Mouse (Mus musculus) kidney, embryonic 15.5 days (tissue): ENCODE measurements at regions not wholly inside any gene's neighbourhood (a gene's known extent, or its start where the extent isn't known, plus 50 kb on each side); places are given as distances from the start of the nearest gene placed in this dataset.
A peak's percentile ranks its signal among the peaks of the same experiment; 100 is the strongest.

Experiments
- ATAC-seq: fragments of 200-750 bp; cut with Nextera tagmentation; replicated peaks from 2 replicates; pipeline ENCODE4 v1.8.0; 2017; ENCODE audit warnings: moderate TSS enrichment; ENCODE audit not compliant: low FRiP score
- H3K27ac ChIP-seq: fragments of 300-500 bp; sonication (generic); 2 replicates; pipeline ENCODE4 v1.5.1; 2015; ENCODE audit warnings: mild to moderate bottlenecking, inconsistent platforms
- H3K27me3 ChIP-seq: fragments of 300-500 bp; sonication (generic); 2 replicates; pipeline ENCODE4 v1.6.1; 2015; ENCODE audit warnings: inconsistent platforms
- H3K36me3 ChIP-seq: fragments of 300-500 bp; sonication (generic); 2 replicates; pipeline ENCODE4 v1.6.1; 2015; ENCODE audit warnings: inconsistent platforms
- H3K4me1 ChIP-seq: fragments of 300-500 bp; sonication (generic); 2 replicates; pipeline ENCODE4 v1.6.1; 2015; ENCODE audit warnings: inconsistent platforms
- H3K4me2 ChIP-seq: fragments of 300-500 bp; sonication (generic); 2 replicates; pipeline ENCODE4 v1.6.1; 2015; ENCODE audit warnings: moderate library complexity, mild to moderate bottlenecking, inconsistent platforms
- H3K4me3 ChIP-seq: fragments of 300-500 bp; sonication (generic); replicated peaks from 2 replicates; pipeline ENCODE4 v1.5.1; 2015; ENCODE audit warnings: mild to moderate bottlenecking, inconsistent platforms
- H3K9ac ChIP-seq: fragments of 300-500 bp; sonication (generic); 2 replicates; pipeline ENCODE4 v1.6.1; 2015; ENCODE audit warnings: mild to moderate bottlenecking, inconsistent platforms
- H3K9me3 ChIP-seq: fragments of 300-500 bp; sonication (generic); replicated peaks from 2 replicates; pipeline ENCODE4 v1.6.1; 2016; ENCODE audit warnings: inconsistent platforms
- WGBS: fragments of 180-500 bp; shearing (Covaris S2); methylation state at CpG from one replicate; pipeline ENCODE4 v1.1.7; 2015; ENCODE audit warnings: mixed read lengths; 5-methylcytosine and 5-hydroxymethylcytosine counted together

DNA sequence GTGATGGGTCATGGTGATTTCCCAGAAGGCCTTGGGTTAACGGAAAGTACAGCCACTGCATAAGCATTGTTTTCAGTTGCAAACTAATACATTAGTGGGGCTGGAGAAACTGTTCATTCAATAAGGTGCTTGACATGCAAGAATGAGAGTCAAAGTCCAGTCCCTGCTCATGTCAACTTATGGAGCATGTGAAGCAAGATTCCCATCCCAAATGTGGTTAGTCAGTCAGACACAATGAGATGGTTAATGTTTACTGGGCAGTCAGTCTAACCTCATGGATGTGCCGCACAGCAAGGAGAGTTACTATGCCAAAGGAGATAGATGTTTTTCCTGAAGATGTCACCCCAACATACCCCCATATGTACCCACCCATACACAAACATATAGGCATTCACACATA lies 993.8 kb upstream of the Jmjd1c start:
- no peaks in the 10 kb centered on the region for H3K4me1 ChIP-seq
- 88% methylated on average over 2 of the region's 2 CpGs for WGBS
- no peaks in the 10 kb centered on the region for H3K27me3 ChIP-seq
- peak; percentile 52; the same call in 1 of the 2 replicates for ATAC-seq
- no peaks in the 10 kb centered on the region for H3K9me3 ChIP-seq
- no peaks in the 10 kb centered on the region for H3K36me3 ChIP-seq
- no peak overlapping the region for H3K27ac ChIP-seq
- no peak overlapping the region for H3K4me2 ChIP-seq
- H3K9ac ChIP-seq, result no peak overlapping the region
- H3K4me3 ChIP-seq, result no peak overlapping the region

DNA sequence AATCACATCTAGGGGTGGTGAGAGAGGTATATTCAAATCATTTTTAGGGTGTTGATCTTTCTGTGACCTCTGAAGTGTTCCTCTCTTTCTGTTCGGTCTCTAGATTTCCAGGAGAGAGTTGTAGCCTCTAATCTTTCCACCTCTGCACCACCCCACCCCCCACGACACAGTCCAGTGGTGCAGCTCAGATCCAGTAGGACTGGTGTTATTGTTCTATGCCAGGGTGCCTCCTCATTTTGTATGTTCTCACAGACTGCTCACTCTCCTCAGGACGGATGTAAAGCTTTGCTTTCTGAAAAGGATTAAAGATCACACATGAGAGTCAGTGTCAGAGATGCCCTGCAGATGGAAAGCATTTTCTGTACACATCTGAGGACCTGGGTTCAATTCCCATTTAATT lies 964.6 kb upstream of the Jmjd1c start:
- Histone ChIP-seq H3K36me3 (no peaks in the 10 kb centered on the region), H3K27ac (no peak overlapping the region), H3K27me3 (no peaks in the 10 kb centered on the region), H3K9me3 (no peaks in the 10 kb centered on the region), H3K4me1 (no peaks in the 10 kb centered on the region), H3K4me3 (no peak overlapping the region), H3K4me2 (no peak overlapping the region), H3K9ac (no peak overlapping the region)
- peak; percentile 60; the same call in 1 of the 2 replicates for ATAC-seq
- WGBS, result 29% methylated on average over 3 of the region's 3 CpGs

DNA sequence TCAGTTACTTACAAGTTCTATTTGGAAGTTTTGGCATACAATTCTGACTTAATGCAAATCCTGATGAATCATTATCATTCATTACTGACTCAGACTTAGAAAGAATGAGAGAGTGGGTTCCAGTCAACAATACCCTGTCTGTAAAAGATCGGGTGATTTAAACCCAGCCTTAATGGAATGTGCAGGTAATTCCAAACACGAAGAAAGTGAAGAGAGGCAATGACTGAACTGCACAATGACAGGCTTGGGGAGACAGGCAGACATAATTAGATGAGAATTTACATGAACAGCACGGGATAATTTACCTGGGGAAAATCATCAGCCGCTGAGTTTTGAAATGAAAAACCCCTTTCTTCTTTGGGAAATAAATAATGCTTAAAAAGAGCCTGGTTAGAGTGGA lies 963.9 kb upstream of the Jmjd1c start:
- no peaks in the 10 kb centered on the region for H3K4me1 ChIP-seq
- 76% methylated on average over 4 of the region's 4 CpGs for WGBS
- H3K9me3 ChIP-seq, result no peaks in the 10 kb centered on the region
- no peak for ATAC-seq
- H3K9ac ChIP-seq, result no peak overlapping the region
- no peak overlapping the region for H3K4me3 ChIP-seq
- H3K27ac ChIP-seq, result no peak overlapping the region
- H3K27me3 ChIP-seq, result no peaks in the 10 kb centered on the region
- no peak overlapping the region for H3K4me2 ChIP-seq
- H3K36me3 ChIP-seq, result no peaks in the 10 kb centered on the region

DNA sequence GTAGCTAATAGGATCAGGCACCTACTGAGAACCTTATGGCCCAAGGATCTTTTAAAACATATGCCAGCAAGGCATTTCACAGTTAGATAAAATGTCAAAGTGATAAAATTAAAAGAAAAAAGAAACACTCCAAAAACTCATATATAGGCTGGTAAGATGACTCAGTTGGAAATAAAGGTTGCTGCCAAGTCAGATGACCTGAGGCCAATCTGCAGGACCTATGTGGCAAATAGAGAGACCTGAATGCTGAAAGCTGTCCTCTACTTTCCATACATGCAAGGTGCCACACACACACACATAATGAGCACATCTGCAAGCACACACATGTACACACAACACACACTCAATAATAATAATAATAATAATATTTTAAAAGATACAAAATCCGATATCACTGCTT lies 953.5 kb upstream of the Jmjd1c start:
- H3K4me1 ChIP-seq, result no peaks in the 10 kb centered on the region
- ATAC-seq, result no peak
- no peak overlapping the region for H3K4me3 ChIP-seq
- H3K27me3 ChIP-seq, result no peaks in the 10 kb centered on the region
- no peak overlapping the region for H3K27ac ChIP-seq
- H3K4me2 ChIP-seq, result no peak overlapping the region
- H3K9me3 ChIP-seq, result no peaks in the 10 kb centered on the region
- 83% methylated on average over 1 of the region's 1 CpGs for WGBS
- no peak overlapping the region for H3K9ac ChIP-seq
- no peaks in the 10 kb centered on the region for H3K36me3 ChIP-seq

DNA sequence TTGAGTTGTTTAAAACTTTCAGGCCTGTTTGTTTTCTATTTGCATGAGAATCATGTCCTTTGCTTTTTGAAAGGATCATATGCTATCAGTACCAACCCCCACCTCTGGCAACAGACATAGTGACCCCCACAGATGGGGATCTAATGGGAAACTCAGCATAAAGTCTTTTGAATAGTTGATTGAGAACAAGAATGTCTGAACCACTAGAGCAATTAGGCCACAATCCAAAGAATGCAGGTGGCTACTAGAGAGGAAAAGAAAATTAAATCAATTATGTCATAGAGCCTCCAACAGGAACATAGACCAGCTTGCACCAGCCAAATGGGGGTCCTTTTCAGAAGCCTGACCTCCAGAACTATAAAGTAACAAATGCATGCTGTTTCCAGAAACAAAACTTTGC lies 953.0 kb upstream of the Jmjd1c start:
- Histone ChIP-seq H3K4me2 (no peak overlapping the region), H3K9me3 (no peaks in the 10 kb centered on the region), H3K27ac (no peak overlapping the region), H3K4me1 (no peaks in the 10 kb centered on the region), H3K27me3 (no peaks in the 10 kb centered on the region), H3K9ac (no peak overlapping the region), H3K36me3 (no peaks in the 10 kb centered on the region), H3K4me3 (no peak overlapping the region)
- ATAC-seq, result no peak

- Histone ChIP-seq H3K27ac (no peak overlapping the region), H3K4me1 (no peaks in the 10 kb centered on the region), H3K4me2 (no peak overlapping the region), H3K9ac (no peak overlapping the region), H3K4me3 (no peak overlapping the region), H3K27me3 (no peaks in the 10 kb centered on the region), H3K36me3 (no peaks in the 10 kb centered on the region), H3K9me3 (no peaks in the 10 kb centered on the region)
- no peak for ATAC-seq
- 90% methylated on average over 2 of the region's 2 CpGs for WGBS
Observed at GRCm38 (mm10) chr10:66150966-66151365, 945.0 kb upstream of the Jmjd1c start.

- Histone ChIP-seq H3K4me1 (no peaks in the 10 kb centered on the region), H3K4me3 (no peak overlapping the region), H3K4me2 (no peak overlapping the region), H3K27ac (no peak overlapping the region), H3K36me3 (no peaks in the 10 kb centered on the region), H3K9me3 (no peaks in the 10 kb centered on the region), H3K9ac (no peak overlapping the region), H3K27me3 (no peaks in the 10 kb centered on the region)
- ATAC-seq, result no peak
- WGBS, result 82% methylated on average over 4 of the region's 4 CpGs
Observed at GRCm38 (mm10) chr10:66152777-66153176, 943.1 kb upstream of the Jmjd1c start.

- 93% methylated on average over 5 of the region's 5 CpGs for WGBS
Observed at GRCm38 (mm10) chr10:66160916-66161556, 934.9 kb upstream of the Jmjd1c start.

GRCm38 (mm10) chr10:66172803-66173202 lies 923.1 kb upstream of the Jmjd1c start:
- Histone ChIP-seq H3K36me3 (no peaks in the 10 kb centered on the region), H3K4me1 (no peaks in the 10 kb centered on the region), H3K4me2 (no peak overlapping the region), H3K9me3 (no peaks in the 10 kb centered on the region), H3K27ac (no peak overlapping the region), H3K27me3 (no peaks in the 10 kb centered on the region), H3K9ac (no peak overlapping the region), H3K4me3 (no peak overlapping the region)
- no peak for ATAC-seq
- WGBS, result 37% methylated on average over 4 of the region's 4 CpGs

More at GRCm38 (mm10) chr10:66160916-66161556, 934.9 kb upstream of the Jmjd1c start:
- H3K36me3 ChIP-seq, result no peaks in the 10 kb centered on the region
- H3K4me1 ChIP-seq, result no peaks in the 10 kb centered on the region
- no peak for ATAC-seq
- no peak overlapping the region for H3K27ac ChIP-seq
- H3K27me3 ChIP-seq, result no peaks in the 10 kb centered on the region
- H3K4me2 ChIP-seq, result no peak overlapping the region
- H3K4me3 ChIP-seq, result no peak overlapping the region
- H3K9me3 ChIP-seq, result no peaks in the 10 kb centered on the region
- H3K9ac ChIP-seq, result no peak overlapping the region

DNA sequence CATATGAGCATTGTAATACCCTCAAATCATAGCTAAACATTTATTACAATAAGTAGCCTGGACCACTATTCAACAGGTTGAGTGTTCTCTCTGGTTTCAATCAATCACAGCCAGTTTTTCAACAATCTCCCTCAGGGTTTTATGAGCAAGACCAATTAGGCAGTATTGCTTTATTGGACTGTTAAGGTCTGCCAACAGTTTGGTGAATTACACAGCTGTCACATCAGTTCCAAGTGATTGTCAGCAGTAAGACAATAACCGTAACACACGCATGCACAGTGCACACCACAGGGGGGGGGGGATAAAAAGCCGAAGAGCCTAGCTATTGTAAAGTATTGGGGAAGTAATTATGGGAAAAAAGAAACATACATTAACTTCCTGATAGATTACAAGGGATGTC lies 918.6 kb upstream of the Jmjd1c start:
- Histone ChIP-seq H3K27ac (no peak overlapping the region), H3K27me3 (no peaks in the 10 kb centered on the region), H3K36me3 (no peaks in the 10 kb centered on the region), H3K4me2 (no peak overlapping the region), H3K9me3 (no peaks in the 10 kb centered on the region), H3K4me3 (no peak overlapping the region), H3K4me1 (no peaks in the 10 kb centered on the region), H3K9ac (no peak overlapping the region)
- WGBS, result 29% methylated on average over 3 of the region's 3 CpGs
- no peak for ATAC-seq

DNA sequence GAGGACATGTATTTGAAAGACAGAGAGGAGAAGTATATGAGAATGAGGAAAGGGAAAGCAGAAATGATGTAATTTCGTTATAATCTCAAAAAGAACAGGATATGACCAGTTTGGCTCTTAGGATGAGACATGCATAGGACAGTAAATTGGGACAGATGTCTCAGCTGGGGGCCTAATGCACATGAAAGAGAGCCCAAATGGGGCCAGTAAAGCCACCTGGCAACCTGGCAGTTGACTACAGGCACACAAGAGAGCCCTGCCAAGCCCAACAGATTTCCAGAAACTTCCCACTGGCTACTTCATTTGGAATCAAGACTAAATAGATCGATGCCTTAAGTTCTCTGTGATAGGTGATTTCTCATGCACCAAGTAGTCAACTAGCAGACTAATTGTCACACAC lies 914.7 kb upstream of the Jmjd1c start:
- no peak overlapping the region for H3K9ac ChIP-seq
- H3K27ac ChIP-seq, result no peak overlapping the region
- no peak for ATAC-seq
- no peak overlapping the region for H3K4me3 ChIP-seq
- 84% methylated on average over 2 of the region's 2 CpGs for WGBS
- H3K36me3 ChIP-seq, result no peaks in the 10 kb centered on the region
- no peaks in the 10 kb centered on the region for H3K27me3 ChIP-seq
- no peak overlapping the region for H3K4me2 ChIP-seq
- no peaks in the 10 kb centered on the region for H3K4me1 ChIP-seq
- H3K9me3 ChIP-seq, result no peaks in the 10 kb centered on the region

DNA sequence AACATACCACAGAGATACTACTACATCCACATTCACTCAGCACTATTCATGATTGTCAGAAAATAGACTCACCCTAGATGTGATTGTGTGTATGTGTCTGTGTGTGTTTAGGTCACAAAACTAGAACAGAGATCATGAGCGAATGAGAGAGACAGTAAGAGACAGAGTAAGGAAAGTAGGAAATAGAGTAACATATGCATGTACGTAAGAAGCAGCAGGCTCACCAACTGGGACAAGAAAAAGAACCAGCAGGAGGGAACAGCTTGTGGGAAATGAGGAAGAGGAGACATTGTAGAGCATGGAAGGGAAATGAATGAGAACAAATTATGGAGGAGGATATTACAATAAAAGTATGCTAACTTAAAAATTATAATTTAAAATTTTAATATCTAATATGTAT lies 912.9 kb upstream of the Jmjd1c start:
- no peaks in the 10 kb centered on the region for H3K4me1 ChIP-seq

DNA sequence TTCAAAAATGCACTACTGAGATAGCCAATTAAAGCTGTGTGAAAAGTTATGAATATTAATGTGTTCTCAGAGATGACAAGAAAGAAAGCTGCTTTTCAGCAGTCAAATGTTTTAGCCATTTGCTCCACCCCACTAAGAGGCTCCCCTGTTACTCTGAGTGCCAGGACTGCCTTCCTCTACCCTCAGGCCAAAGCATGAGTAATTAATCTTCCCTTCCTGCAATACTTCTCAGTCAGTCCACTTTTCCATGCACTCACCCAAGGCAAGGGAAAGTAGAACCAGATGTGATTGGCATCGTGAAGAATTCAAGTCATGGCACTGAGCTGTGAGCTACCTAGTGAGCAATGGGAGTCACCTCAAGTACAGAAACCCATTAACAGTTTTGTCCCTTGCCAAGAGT lies 908.9 kb upstream of the Jmjd1c start:
- Histone ChIP-seq H3K4me1 (no peaks in the 10 kb centered on the region), H3K9ac (no peak overlapping the region), H3K36me3 (no peaks in the 10 kb centered on the region), H3K27me3 (no peaks in the 10 kb centered on the region), H3K27ac (no peak overlapping the region), H3K4me2 (no peak overlapping the region), H3K4me3 (no peak overlapping the region), H3K9me3 (no peaks in the 10 kb centered on the region)
- no peak for ATAC-seq
- WGBS, result 55% methylated on average over 1 of the region's 1 CpGs

More for the DNA sequence above, 912.9 kb upstream of the Jmjd1c start:
- no peak overlapping the region for H3K27ac ChIP-seq
- H3K9ac ChIP-seq, result no peak overlapping the region
- H3K4me2 ChIP-seq, result no peak overlapping the region
- ATAC-seq, result no peak
- no peaks in the 10 kb centered on the region for H3K9me3 ChIP-seq
- no peak overlapping the region for H3K4me3 ChIP-seq
- no peaks in the 10 kb centered on the region for H3K36me3 ChIP-seq
- H3K27me3 ChIP-seq, result no peaks in the 10 kb centered on the region
- 90% methylated on average over 2 of the region's 2 CpGs for WGBS
